Mouse (Mus musculus) heart, postnatal 25 days (tissue): Measurements from ENCODE around the gene Il3ra. TPM values are rescaled to one million over a fixed set of nuclear protein-coding genes. Genes with fewer than 3 reads are reported as not detected.

ENCODE experiments used
- DNase-seq: peaks from one replicate; pipeline ENCODE4 v3.0.0; 2022; ENCODE audit warnings: low spot score
- intact Hi-C: fragments of 180-260 bp; cut with DNase I; formaldehyde crosslinking; loops from one replicate; pipeline ENCODE4 v1.15.1; 2025
- total RNA-seq, 2 experiments: library from RNA; stranded (reverse); gene quantifications; 2 replicates each; pipeline ENCODE4 v1.2.3; 2021

Gene Il3ra
- total RNA-seq, 2 experiments from 2014 or later: 4.1 to 4.8 TPM

DNA sequence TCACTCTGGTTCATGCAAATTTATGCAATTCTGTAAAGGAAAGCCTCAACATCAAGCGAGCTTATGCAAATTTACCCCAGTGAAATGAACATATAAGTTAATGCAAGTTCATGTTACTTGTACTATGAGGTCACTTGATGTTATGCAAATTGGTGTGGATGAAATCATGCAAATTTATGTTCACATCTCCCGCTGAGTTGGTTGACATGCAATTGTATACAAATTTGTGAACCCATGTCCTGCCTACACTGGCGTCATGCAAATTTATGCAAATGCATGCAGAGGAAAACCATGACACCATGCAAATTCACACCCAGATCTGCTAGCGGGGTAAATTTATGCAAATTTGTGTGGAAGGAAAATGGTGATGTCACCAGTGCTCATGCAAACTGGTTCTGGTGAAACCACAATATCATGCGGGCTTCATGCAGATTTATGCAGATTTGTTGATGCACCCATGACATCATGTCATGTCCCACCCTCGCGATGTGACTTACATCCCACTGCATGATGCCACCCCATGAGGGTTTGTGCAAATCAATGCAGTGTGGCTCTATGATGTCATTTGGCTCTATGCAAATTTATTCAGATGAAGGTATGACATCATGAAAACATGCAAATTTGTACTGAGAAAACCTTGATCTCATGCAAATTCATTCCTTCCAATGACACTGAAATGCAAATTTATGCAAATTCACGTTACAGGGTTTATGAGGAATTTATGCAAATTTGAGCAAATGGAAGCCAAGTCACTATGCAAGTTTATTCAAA lies 7.8 kb downstream of the Il3ra start:
- no peak for DNase-seq
- intact Hi-C loops: no loop called here

DNA sequence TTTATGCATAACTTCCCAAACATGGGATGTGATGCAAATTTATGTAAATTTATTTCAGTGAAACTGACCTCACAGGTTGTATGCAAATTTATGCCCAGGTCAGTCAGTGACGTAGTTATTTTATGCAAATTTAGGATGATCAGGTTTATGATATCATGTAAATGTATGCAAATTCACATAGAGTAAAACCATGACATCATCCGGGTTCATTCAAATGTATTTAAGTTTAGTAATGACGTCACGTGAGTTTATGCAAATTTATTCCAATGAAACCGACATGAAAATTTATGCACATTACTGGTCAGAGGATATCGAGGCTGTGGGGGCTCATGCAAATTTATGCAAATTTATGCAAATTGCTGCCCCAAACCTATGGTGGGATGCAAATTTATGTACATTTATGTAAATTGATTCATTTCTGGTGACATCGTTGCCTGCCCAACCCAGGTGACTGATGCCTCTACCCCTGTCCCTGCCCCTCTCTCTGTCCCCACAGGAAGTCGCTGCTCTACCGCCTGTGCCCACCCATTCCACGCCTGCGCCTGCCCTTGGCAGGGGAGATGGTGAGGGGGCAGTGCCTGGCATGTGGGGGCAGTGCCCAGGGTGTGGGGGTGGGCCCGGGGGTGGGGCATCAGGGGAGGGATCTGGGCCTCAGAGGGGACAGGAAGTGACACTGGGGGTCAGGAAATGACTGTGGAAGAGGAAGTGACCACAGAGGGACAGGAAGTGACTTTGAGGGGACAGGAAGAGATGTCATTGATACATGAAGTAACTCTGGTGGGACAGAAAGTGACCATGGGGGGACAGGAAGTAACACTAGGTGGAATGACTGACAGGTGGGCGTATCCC lies 8.7 kb downstream of the Il3ra start:
- intact Hi-C loops: no loop called here
- no peak for DNase-seq

DNA sequence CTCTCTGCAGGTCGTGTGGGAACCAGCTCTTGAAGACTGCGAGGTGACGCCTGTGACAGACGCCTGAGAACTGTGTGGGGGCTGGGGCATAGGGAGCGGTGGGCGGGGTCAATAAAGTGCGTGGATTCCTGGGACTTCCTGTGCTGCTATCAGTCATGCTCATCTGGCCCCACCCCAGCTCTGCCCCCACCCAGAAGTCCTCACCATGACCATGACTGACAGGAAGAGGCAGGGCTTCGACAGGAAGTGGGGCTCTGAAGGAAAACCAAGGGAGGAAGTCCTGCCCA lies 9.2 kb downstream of the Il3ra start:
- DNase-seq: no peak
- intact Hi-C loops: no loop called here

DNA sequence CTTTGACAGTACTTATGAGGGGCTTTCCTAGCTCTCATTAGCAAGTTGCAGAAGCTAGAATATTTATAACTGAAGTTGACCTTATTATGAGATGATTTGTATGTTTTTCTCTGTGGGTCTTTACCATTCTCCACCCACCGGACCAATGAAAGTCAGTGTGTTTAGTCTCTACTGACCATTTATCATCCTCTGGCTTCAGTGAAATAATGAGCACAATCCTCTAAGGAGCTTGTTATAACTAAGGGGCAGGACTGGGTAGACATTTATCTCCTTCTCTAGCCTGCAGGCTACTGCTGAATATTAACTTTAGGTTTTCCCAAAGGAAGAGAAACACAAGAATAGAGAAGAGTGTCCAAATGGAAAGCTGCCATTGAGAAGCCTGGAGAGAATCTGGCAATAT lies 49.5 kb downstream of the Il3ra start:
- intact Hi-C loops: no loop called here
- DNase-seq: no peak

DNA sequence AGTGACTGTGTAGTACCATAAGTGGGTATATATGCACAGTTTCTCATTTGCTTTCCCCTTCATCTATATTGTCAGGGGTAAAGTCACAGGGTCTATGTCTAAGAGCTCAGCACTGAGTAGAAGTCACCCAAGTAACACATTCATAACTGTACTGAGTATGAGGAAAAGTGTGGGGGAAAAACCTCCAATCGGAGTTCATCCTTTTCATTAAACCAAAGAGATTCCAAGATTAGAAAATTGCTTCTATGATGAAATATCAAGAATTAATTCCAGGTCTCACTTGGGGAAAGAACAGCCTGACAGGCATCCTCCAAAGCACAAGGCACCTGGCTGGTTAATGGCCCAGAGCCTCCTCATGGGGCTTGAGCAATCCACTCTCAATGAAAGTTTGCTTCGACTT lies 54.9 kb downstream of the Il3ra start, which contains the start of gene Olfr721-ps1:
Gene Olfr721-ps1 (plus strand): TSS at position 301 of the 400 bp plus-strand sequence.
- intact Hi-C loops: no loop called here
- DNase-seq: no peak

Other genes starting within 250 kb of the Il3ra start
- 10 to 100 TPM; 78.7 to 84.2 TPM for gene Psmd6, start 225.3 kb upstream of the Il3ra start, total RNA-seq
- gene Olfr720, start 159.4 kb upstream of the Il3ra start, total RNA-seq: not detected
- not detected for gene Olfr31, start 23.4 kb upstream of the Il3ra start, total RNA-seq
- gene Olfr721-ps1, start 55.0 kb downstream of the Il3ra start, total RNA-seq: not detected